Mouse (Mus musculus) heart, adult 2 months (tissue): ENCODE data around the gene Ints5. TPM values are rescaled to one million over a fixed set of nuclear protein-coding genes. Genes with fewer than 3 reads are reported as not detected.

Source experiments
- DNase-seq, 2 experiments: peaks; one replicate each; pipeline ENCODE4 v3.0.0; 2021
- H3K27ac ChIP-seq: fragments of 200-600 bp; 2 replicates; pipeline ENCODE4 v1.8.1; 2022
- H3K27me3 ChIP-seq: fragments of 200-500 bp; 2 replicates; pipeline ENCODE4 v1.6.1; 2012; ENCODE audit warnings: mild to moderate bottlenecking, low read length, inconsistent platforms, mixed read lengths; ENCODE audit not compliant: control insufficient read depth, insufficient read depth
- H3K36me3 ChIP-seq: fragments of 200-500 bp; 2 replicates; pipeline ENCODE4 v1.6.1; 2012; ENCODE audit warnings: low read length, inconsistent platforms; ENCODE audit not compliant: control insufficient read depth, insufficient read depth
- H3K4me1 ChIP-seq: fragments of 200-500 bp; 2 replicates; pipeline ENCODE4 v1.6.1; 2011; ENCODE audit warnings: low read length; ENCODE audit not compliant: control insufficient read depth, insufficient read depth
- H3K4me3 ChIP-seq: fragments of 200-600 bp; 2 replicates; pipeline ENCODE4 v1.8.1; 2022
- H3K79me2 ChIP-seq: fragments of 200-500 bp; replicated peaks from 2 replicates; pipeline ENCODE4 v1.6.1; 2012; ENCODE audit warnings: mild to moderate bottlenecking, inconsistent platforms, low read length, moderate library complexity, mixed read lengths; ENCODE audit not compliant: control insufficient read depth, insufficient read depth
- H3K9ac ChIP-seq: fragments of 200-500 bp; 2 replicates; pipeline ENCODE4 v1.6.1; 2012; ENCODE audit warnings: low read depth, mild to moderate bottlenecking, control low read depth, inconsistent platforms, low read length, mixed read lengths
- CTCF ChIP-seq: fragments of 200-600 bp; IDR thresholded peaks from 2 replicates; pipeline ENCODE4 v1.8.1; 2022; ENCODE audit warnings: antibody characterized with exemption, mild to moderate bottlenecking, moderate library complexity
- EP300 ChIP-seq: fragments of 200-500 bp; IDR thresholded peaks from 2 replicates; pipeline ENCODE4 v1.6.1; 2011; ENCODE audit warnings: low read depth, low read length, control low read depth; ENCODE audit not compliant: insufficient read depth
- POLR2A ChIP-seq: fragments of 200-500 bp; IDR thresholded peaks from 2 replicates; pipeline ENCODE4 v1.6.1; 2011; ENCODE audit warnings: mild to moderate bottlenecking, low read depth, low read length, control low read depth; ENCODE audit not compliant: insufficient read depth
- WGBS: fragments of 180-500 bp; shearing (Covaris S2); methylation state at CpG from one replicate; pipeline ENCODE4 v1.1.7; 2018; 5-methylcytosine and 5-hydroxymethylcytosine counted together
- intact Hi-C: fragments of 180-260 bp; cut with DNase I; formaldehyde crosslinking; loops from one replicate; pipeline ENCODE4 v1.15.1; 2025
- polyA plus RNA-seq: library from polyadenylated mRNA; depleted of rRNA; stranded (reverse); fragments of >200 nt; gene quantifications from 2 replicates; pipeline ENCODE4 v1.2.3, GENCODE M21; 2012
- total RNA-seq, 2 experiments: library from RNA; stranded (reverse); gene quantifications; 2 replicates each; pipeline ENCODE4 v1.2.3; 2021

The Ints5 gene
- total and polyA plus RNA-seq, 3 experiments = 10.6 to 12.6 (median 10.8) TPM

DNA sequence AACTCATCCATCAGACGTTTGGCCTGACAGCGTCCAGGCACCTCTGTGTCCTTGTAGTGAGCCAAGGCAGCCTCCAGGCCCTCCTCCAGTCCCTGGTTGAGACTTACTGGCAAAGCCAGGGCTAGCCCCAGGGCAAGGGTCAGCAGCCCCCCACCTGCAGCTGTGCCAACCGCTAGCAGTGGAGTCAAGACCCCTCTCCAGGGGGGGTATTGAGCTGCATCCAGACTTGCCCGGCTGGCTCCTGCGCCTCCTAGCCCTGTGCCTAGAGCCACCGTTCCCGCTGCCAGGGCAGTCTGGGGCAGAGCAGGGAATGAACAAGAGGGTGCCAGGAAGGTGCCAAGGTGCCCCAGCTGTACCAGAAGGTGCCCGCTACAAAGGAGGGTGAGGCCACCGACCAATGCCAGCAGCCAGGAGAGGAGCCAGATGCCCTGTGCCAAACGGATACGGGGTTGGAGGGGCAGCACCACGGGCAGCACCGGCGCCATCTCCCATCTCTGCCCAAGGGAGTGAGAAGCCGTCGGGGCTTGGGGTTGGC is 36.0 kb downstream of the Ints5 start:
- intact Hi-C loops = loop anchor here (1.0 kb wide), 1 partner anchor 13 kb away; the partner anchor contains the start of gene Mta2

GRCm38 (mm10) chr19:8929224-8930088 is 36.7 kb downstream of the Ints5 start, which contains the start of the genes Rom1 and Eml3:
Rom1 (minus strand) TSS chr19:8929356.
Eml3 (plus strand) TSS chr19:8929552.
- H3K27me3 ChIP-seq = no peaks in the 10 kb centered on the region
- no peaks in the 10 kb centered on the region for H3K36me3 ChIP-seq
- no peaks in the 10 kb centered on the region; the same call in 1 of the 2 replicates for H3K4me1 ChIP-seq
- intact Hi-C loops = loop anchor here (1.0 kb wide), 1 partner anchor 12 kb away; the partner anchor contains the start of gene Mta2
- TF ChIP-seq POLR2A (peak; percentile 50; the same call in 1 of the 2 replicates), CTCF (peak; percentile 63), EP300 (peak; percentile 42; the same call in 1 of the 2 replicates)
- peak within 1 kb of the TSS; percentile 87 for H3K9ac ChIP-seq
- 1% methylated on average over 72 of the region's 74 CpGs for WGBS
- H3K4me3 ChIP-seq = peak within 1 kb of the TSS; percentile 66
- DNase-seq = peak; percentile 94 to 96
- no peaks in the 10 kb centered on the region for H3K79me2 ChIP-seq
- H3K27ac ChIP-seq = peak within 1 kb of the TSS; percentile 83

More for the DNA sequence above, 36.0 kb downstream of the Ints5 start:
- H3K27me3 ChIP-seq = no peaks in the 10 kb centered on the region
- peak overlapping the region; percentile 66 for H3K4me3 ChIP-seq
- no peaks in the 10 kb centered on the region for H3K79me2 ChIP-seq
- WGBS = 20% methylated on average over 16 of the region's 16 CpGs
- H3K9ac ChIP-seq = peak overlapping the region; percentile 87
- TF ChIP-seq EP300 (no peak), POLR2A (no peak), CTCF (no peak)
- peak overlapping the region; percentile 83 for H3K27ac ChIP-seq
- H3K4me1 ChIP-seq = no peaks in the 10 kb centered on the region; the same call in 1 of the 2 replicates
- no peak for DNase-seq
- no peaks in the 10 kb centered on the region for H3K36me3 ChIP-seq

DNA sequence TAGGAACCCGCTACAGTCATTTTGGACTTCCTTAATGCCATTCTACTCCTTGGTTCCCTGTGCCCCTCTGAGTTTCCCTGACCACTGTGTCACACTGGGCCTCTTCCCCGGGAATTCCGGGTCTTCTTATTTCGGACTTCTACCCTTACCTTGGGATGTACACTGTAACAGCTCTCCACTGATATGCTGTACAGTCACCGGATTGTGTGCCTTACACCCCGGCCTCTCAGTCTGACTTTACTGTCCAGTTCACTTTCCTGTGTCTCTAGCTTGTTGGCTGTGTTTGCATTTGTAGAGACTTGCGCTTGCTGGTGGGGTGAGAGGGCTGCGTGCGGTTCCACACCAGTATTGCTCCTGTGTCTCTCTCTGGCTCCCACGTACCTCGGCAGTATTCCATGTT is 37.3 kb downstream of the Ints5 start:
- intact Hi-C loops = no loop called here
- 8% methylated on average over 11 of the region's 11 CpGs for WGBS
- H3K4me3 ChIP-seq = peak overlapping the region; percentile 66
- DNase-seq = no peak
- no peaks in the 10 kb centered on the region for H3K79me2 ChIP-seq
- H3K36me3 ChIP-seq = no peaks in the 10 kb centered on the region
- no peak for TF ChIP-seq POLR2A
- no peak for TF ChIP-seq CTCF
- no peak for TF ChIP-seq EP300
- peak overlapping the region; percentile 83 for H3K27ac ChIP-seq
- H3K4me1 ChIP-seq = no peaks in the 10 kb centered on the region; the same call in 1 of the 2 replicates
- no peaks in the 10 kb centered on the region for H3K27me3 ChIP-seq
- H3K9ac ChIP-seq = peak overlapping the region; percentile 87

- Histone ChIP-seq H3K27me3 (no peaks in the 10 kb centered on the region), H3K36me3 (no peaks in the 10 kb centered on the region), H3K4me3 (no peak overlapping the region), H3K79me2 (no peaks in the 10 kb centered on the region), H3K27ac (no peak overlapping the region; the same call in 1 of the 2 replicates), H3K9ac (no peak overlapping the region), H3K4me1 (no peaks in the 10 kb centered on the region; the same call in 1 of the 2 replicates)
- DNase-seq = no peak
- TF ChIP-seq POLR2A (no peak), CTCF (no peak), EP300 (no peak)
- intact Hi-C loops = no loop called here
- 85% methylated on average over 7 of the region's 7 CpGs for WGBS
These were observed 38.0 kb downstream of the Ints5 start for GRCm38 (mm10) chr19:8930771-8931170.

- Histone ChIP-seq H3K79me2 (no peaks in the 10 kb centered on the region), H3K27me3 (no peaks in the 10 kb centered on the region), H3K36me3 (no peaks in the 10 kb centered on the region), H3K4me1 (peaks cover 1% of the 10 kb centered on the region; the same call in 1 of the 2 replicates), H3K27ac (no peak overlapping the region), H3K4me3 (no peak overlapping the region), H3K9ac (no peak overlapping the region)
- intact Hi-C loops = no loop called here
- 83% methylated on average over 2 of the region's 2 CpGs for whole genome bisulfite sequencing
- TF ChIP-seq CTCF (no peak), EP300 (no peak), POLR2A (no peak)
- no peak for DNase-seq
These were observed 43.9 kb downstream of the Ints5 start for GRCm38 (mm10) chr19:8936736-8937135.
